Mouse (Mus musculus) embryonic facial prominence, embryonic 10.5 days (tissue): ENCODE results near the gene Spred2. TPM values are rescaled to one million over a fixed set of nuclear protein-coding genes. Genes with fewer than 3 reads are reported as not detected.

ENCODE experiments used
- DNase-seq: peaks from one replicate; pipeline ENCODE4 v3.0.0-alpha.2; 2017; ENCODE audit warnings: low spot score
- H3K27ac ChIP-seq: fragments of 300-500 bp; sonication (generic); replicated peaks from 2 replicates; pipeline ENCODE4 v1.5.1; 2016; ENCODE audit warnings: mild to moderate bottlenecking
- H3K27me3 ChIP-seq: fragments of 300-500 bp; sonication (generic); replicated peaks from 2 replicates; pipeline ENCODE4 v1.6.1; 2016; ENCODE audit warnings: low read depth, mild to moderate bottlenecking; ENCODE audit not compliant: poor library complexity, severe bottlenecking
- H3K36me3 ChIP-seq: fragments of 300-500 bp; sonication (generic); replicated peaks from 2 replicates; pipeline ENCODE4 v1.6.1; 2016; ENCODE audit warnings: mild to moderate bottlenecking, moderate library complexity
- H3K4me1 ChIP-seq: fragments of 300-500 bp; sonication (generic); 2 replicates; pipeline ENCODE4 v1.6.1; 2016
- H3K4me3 ChIP-seq: fragments of 300-500 bp; sonication (generic); 2 replicates; pipeline ENCODE4 v1.5.1; 2016; ENCODE audit warnings: mild to moderate bottlenecking, moderate library complexity
- H3K9me3 ChIP-seq: fragments of 300-500 bp; sonication (generic); 2 replicates; pipeline ENCODE4 v1.6.1; 2016; ENCODE audit warnings: mild to moderate bottlenecking
- WGBS: fragments of 180-500 bp; shearing (Covaris S2); methylation state at CpG from one replicate; pipeline ENCODE4 v1.1.7; 2016; 5-methylcytosine and 5-hydroxymethylcytosine counted together
- polyA plus RNA-seq: library from polyadenylated mRNA; unstranded; fragments of >200 nt; fragmentation: Nextera tagmentation; extraction: Ambion mirVana; gene quantifications from 2 replicates; pipeline ENCODE4 v1.2.1, GENCODE M21; 2016

Gene Spred2
- 8.3 and 8.6 TPM in 2 replicates for polyA plus RNA-seq

GRCm38 (mm10) chr11:19923888-19924756 lies at the start of gene Spred2:
TSS of gene Spred2 (plus strand) at chr11:19924375.
- peak; percentile 92 for DNase-seq
- H3K4me3 ChIP-seq = peak within 1 kb of the TSS; percentile 95
- H3K9me3 ChIP-seq = no peaks in the 10 kb centered on the region
- H3K36me3 ChIP-seq = no peaks in the 10 kb centered on the region; the same call in 1 of the 2 replicates
- WGBS = under 1% methylated on average over 57 of the region's 57 CpGs
- peaks cover 41% of the 10 kb centered on the region for H3K4me1 ChIP-seq
- peak within 1 kb of the TSS; percentile 99 for H3K27ac ChIP-seq
- no peaks in the 10 kb centered on the region for H3K27me3 ChIP-seq

- H3K9me3 ChIP-seq = no peaks in the 10 kb centered on the region
- no peaks in the 10 kb centered on the region for H3K27me3 ChIP-seq
- H3K27ac ChIP-seq = no peak overlapping the region; the same call in 1 of the 2 replicates
- H3K4me3 ChIP-seq = no peak overlapping the region
- 62% methylated on average over 12 of the region's 12 CpGs for WGBS
- peaks cover 5% of the 10 kb centered on the region; the same call in 1 of the 2 replicates for H3K4me1 ChIP-seq
- DNase-seq = no peak
- H3K36me3 ChIP-seq = no peaks in the 10 kb centered on the region
These were observed 48.6 kb upstream of the Spred2 start for GRCm38 (mm10) chr11:19875551-19875950.

- Histone ChIP-seq H3K27ac (no peak overlapping the region; the same call in 1 of the 2 replicates), H3K9me3 (no peaks in the 10 kb centered on the region), H3K4me3 (no peak overlapping the region), H3K4me1 (peaks cover 5% of the 10 kb centered on the region; the same call in 1 of the 2 replicates), H3K36me3 (no peaks in the 10 kb centered on the region), H3K27me3 (no peaks in the 10 kb centered on the region)
- WGBS = 81% methylated on average over 5 of the region's 5 CpGs
- DNase-seq = no peak
These were observed 48.2 kb upstream of the Spred2 start for GRCm38 (mm10) chr11:19875964-19876363.

GRCm38 (mm10) chr11:19877239-19877915 lies 46.8 kb upstream of the Spred2 start:
- no peak overlapping the region for H3K27ac ChIP-seq
- DNase-seq = no peak
- H3K4me3 ChIP-seq = no peak overlapping the region
- WGBS = 61% methylated on average over 4 of the region's 4 CpGs
- H3K27me3 ChIP-seq = no peaks in the 10 kb centered on the region
- no peaks in the 10 kb centered on the region for H3K36me3 ChIP-seq
- H3K9me3 ChIP-seq = no peaks in the 10 kb centered on the region
- peaks cover 5% of the 10 kb centered on the region; the same call in 1 of the 2 replicates for H3K4me1 ChIP-seq

- DNase-seq = no peak
- H3K9me3 ChIP-seq = no peaks in the 10 kb centered on the region
- WGBS = 90% methylated on average over 2 of the region's 2 CpGs
- H3K27ac ChIP-seq = no peak overlapping the region
- no peaks in the 10 kb centered on the region for H3K36me3 ChIP-seq
- H3K4me3 ChIP-seq = no peak overlapping the region
- no peaks in the 10 kb centered on the region for H3K27me3 ChIP-seq
- H3K4me1 ChIP-seq = no peaks in the 10 kb centered on the region
These were observed 42.8 kb upstream of the Spred2 start for GRCm38 (mm10) chr11:19881342-19881741.

DNA sequence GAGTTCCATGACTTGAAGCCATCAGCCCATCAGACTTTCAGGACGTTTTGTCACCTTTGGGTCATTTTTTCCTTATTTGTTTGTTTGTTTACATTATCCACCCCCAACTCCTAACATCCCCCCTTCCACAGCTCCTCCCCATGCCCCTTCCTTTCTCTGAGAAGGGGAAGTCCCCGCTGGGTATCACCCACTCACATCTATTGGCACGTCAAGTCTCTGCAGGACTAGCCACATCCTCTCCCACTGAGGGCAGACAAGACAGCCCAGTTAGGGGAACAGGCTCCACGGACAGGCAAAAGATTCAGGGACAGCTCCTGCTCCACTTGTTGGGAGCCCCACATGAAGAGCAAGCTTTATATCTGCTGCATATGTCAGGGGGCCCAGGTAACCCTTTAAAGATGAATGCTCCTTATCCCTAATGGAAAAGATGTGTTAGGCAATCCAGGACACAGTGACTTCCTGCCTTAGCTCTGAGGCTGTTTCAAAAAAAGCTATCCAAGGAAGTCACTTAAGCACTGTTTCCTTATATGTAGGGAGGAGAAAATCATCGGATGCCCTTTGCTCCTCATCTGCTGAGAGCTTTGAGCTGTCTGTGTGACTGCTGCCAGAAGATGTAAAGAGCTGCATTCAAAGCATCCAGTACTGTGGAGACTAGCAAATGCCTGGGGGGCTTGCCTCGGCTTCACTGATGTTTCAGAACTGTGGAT lies 33.3 kb upstream of the Spred2 start:
- no peak overlapping the region for H3K27ac ChIP-seq
- peaks cover 12% of the 10 kb centered on the region for H3K4me1 ChIP-seq
- WGBS = 43% methylated on average over 6 of the region's 6 CpGs
- H3K4me3 ChIP-seq = no peak overlapping the region
- H3K36me3 ChIP-seq = no peaks in the 10 kb centered on the region
- no peaks in the 10 kb centered on the region for H3K9me3 ChIP-seq
- DNase-seq = no peak
- H3K27me3 ChIP-seq = no peaks in the 10 kb centered on the region

GRCm38 (mm10) chr11:19893233-19893632 lies 30.9 kb upstream of the Spred2 start:
- Histone ChIP-seq H3K9me3 (no peaks in the 10 kb centered on the region), H3K36me3 (no peaks in the 10 kb centered on the region), H3K4me1 (peaks cover 10% of the 10 kb centered on the region), H3K27me3 (no peaks in the 10 kb centered on the region), H3K27ac (no peak overlapping the region), H3K4me3 (no peak overlapping the region)
- no peak for DNase-seq
- 90% methylated on average over 3 of the region's 3 CpGs for WGBS

DNA sequence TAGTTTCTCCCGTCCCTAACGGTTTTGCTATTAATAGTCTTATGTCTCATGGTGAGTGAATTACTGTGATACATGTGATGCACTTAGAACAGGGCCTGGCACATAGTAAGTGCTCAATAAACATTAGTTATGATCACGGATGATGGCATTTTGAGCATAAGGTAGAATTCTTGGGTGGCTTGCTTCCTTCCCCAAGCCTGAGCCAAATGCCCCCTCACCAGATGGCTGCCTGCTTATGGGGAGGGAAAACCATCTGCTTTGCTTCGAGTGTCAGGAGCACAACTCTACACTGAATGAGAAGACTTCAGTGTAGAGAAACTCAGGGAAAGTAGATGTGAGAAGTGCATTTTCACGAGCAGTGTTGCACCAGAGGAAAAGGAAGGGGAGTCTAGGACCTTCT lies 24.6 kb upstream of the Spred2 start:
- WGBS = 80% methylated on average over 5 of the region's 5 CpGs
- Histone ChIP-seq H3K4me1 (no peaks in the 10 kb centered on the region), H3K27ac (no peak overlapping the region), H3K27me3 (no peaks in the 10 kb centered on the region), H3K36me3 (no peaks in the 10 kb centered on the region), H3K9me3 (no peaks in the 10 kb centered on the region), H3K4me3 (no peak overlapping the region)
- no peak for DNase-seq

DNA sequence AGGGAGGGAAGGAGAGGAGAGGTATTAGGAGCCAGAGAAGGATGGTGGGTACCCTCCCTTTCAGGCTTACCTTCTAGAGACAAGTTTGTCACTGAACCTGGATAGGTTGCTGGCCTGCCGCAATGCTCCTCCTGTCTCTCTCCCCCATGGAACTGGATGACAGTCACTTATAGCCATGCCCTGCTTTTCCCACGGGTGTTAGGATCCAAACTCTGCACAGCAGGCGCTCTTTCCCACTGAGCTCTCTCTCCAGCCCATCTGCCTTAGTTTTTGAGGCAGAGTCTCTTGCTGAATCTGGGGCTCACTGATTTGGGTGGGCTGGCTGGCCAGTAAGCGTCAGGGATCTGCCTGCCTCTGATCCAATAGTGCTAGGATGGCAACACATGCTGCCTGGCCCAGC lies 23.5 kb upstream of the Spred2 start:
- DNase-seq = no peak
- no peak overlapping the region for H3K4me3 ChIP-seq
- H3K27me3 ChIP-seq = no peaks in the 10 kb centered on the region
- no peaks in the 10 kb centered on the region for H3K4me1 ChIP-seq
- WGBS = 79% methylated on average over 4 of the region's 4 CpGs
- H3K36me3 ChIP-seq = no peaks in the 10 kb centered on the region
- H3K27ac ChIP-seq = no peak overlapping the region
- H3K9me3 ChIP-seq = no peaks in the 10 kb centered on the region

- Histone ChIP-seq H3K27ac (no peak overlapping the region), H3K27me3 (no peaks in the 10 kb centered on the region), H3K36me3 (no peaks in the 10 kb centered on the region), H3K4me3 (no peak overlapping the region), H3K4me1 (no peaks in the 10 kb centered on the region), H3K9me3 (peaks cover 15% of the 10 kb centered on the region; the same call in 1 of the 2 replicates)
- 88% methylated on average over 3 of the region's 3 CpGs for WGBS
- DNase-seq = no peak
These were observed 13.0 kb upstream of the Spred2 start for GRCm38 (mm10) chr11:19911216-19911615.

DNA sequence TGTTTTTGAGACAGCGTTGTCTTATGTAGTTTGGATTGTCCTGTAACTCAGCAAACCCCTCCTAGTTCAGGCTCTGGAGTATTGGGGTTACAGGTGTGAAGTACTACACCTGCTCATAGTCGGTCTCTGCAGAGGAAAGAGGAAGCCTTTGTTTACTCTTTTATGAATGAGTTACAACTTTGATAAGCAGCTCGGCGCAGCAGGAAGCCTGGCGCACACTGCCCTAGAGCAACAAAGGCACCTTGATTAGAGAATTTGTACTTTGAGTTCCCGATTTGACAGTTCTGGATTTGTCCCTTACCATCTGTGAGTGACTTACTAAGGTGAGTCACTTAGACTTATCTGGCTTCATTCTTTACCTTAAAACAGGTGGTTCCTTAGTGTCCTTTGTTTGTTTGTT lies 12.0 kb upstream of the Spred2 start:
- peaks cover 1% of the 10 kb centered on the region for H3K4me1 ChIP-seq
- 87% methylated on average over 6 of the region's 6 CpGs for WGBS
- no peaks in the 10 kb centered on the region for H3K36me3 ChIP-seq
- H3K9me3 ChIP-seq = peaks cover 7% of the 10 kb centered on the region; the same call in 1 of the 2 replicates
- DNase-seq = no peak
- no peak overlapping the region for H3K4me3 ChIP-seq
- peaks cover 4% of the 10 kb centered on the region for H3K27me3 ChIP-seq
- H3K27ac ChIP-seq = no peak overlapping the region

GRCm38 (mm10) chr11:19912661-19913060 lies 11.5 kb upstream of the Spred2 start:
- Histone ChIP-seq H3K9me3 (0 out of 2 replicates have a peak, but pooled peaks cover 4% of the 10 kb centered on the region), H3K27me3 (peaks cover 9% of the 10 kb centered on the region), H3K4me3 (no peak overlapping the region), H3K4me1 (peaks cover 6% of the 10 kb centered on the region), H3K36me3 (no peaks in the 10 kb centered on the region), H3K27ac (no peak overlapping the region)
- DNase-seq = no peak
- 93% methylated on average over 5 of the region's 5 CpGs for WGBS
